Mouse (Mus musculus): ENCODE data around the gene Adamts18.
A peak's percentile ranks its signal among the peaks of the same experiment; 100 is the strongest.
"Not testable (repeated sequence)": the region's sequence is repeated elsewhere in the genome, so short reads cannot be mapped to it uniquely, and the experiment has no call there.

Adamts18 gene

GRCm38 (mm10) chr8:113837570-113837915, 11.0 kb downstream of the Adamts18 start:
- no peak for DNase-seq

GRCm38 (mm10) chr8:113836892-113837569, 11.5 kb downstream of the Adamts18 start:
- no peak for DNase-seq

DNA sequence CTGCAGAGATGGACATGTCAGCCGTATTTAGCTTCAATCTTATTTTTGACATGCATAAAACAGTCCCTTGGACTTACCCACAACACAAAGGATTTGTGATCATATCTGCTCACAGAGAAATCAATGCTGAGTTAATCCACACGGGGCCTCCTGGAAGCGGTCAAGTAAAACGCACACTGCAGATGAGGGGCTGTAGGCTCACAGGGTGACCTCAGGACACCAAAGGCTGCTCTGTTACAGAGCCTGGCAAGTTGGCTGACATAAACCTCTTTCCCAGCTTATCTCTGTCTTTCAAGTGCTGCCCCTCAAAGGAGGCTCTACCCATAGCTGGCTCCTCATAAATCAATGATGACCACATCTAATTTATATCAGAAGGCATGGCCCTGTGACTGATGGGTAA, 14.9 kb downstream of the Adamts18 start:
- no peak for DNase-seq

DNA sequence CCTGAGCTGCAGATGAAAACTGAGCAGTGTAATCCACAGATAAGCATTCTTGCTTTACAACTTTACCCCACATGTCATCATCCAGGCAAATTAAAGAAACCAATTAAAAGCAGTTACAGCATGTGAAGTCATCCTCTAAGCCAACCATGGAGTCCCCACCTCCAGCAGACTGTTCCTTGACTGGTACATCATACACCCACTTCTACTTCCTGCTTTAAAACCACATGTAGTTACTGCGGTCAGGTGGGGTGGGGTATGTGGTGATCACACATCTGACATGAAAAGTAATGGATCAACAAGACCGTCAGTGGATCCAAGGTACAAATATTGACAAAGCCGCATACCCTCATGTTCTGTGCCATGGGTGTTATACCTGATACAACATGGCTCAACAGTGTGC, 21.3 kb downstream of the Adamts18 start:
- no peak for DNase-seq

- DNase-seq: no peak
Measured at GRCm38 (mm10) chr8:113820983-113821587, 27.5 kb downstream of the Adamts18 start.

GRCm38 (mm10) chr8:113813966-113814365, 34.6 kb downstream of the Adamts18 start:
- no peak for DNase-seq

- no peak for DNase-seq
Measured at GRCm38 (mm10) chr8:113811521-113811920, 37.0 kb downstream of the Adamts18 start.

DNA sequence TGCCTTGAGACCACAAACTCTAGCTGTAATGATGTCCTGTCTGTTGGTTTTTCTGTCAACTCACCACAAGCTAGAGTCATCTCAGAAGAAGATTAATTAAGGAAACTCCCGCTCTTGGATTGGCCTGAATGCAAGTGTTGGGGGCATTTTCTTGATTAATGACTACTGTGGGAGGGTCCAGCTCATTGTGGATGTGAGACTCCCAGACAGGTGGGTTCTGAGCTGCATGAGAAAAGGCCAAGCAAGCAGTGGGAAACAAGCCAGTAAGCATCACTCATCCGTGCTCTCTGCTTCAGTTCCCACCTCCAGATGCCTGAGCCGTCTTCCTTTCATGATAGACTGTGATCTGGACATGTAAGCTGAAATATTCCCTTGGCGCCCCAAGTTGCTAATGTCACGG, 38.6 kb downstream of the Adamts18 start:
- no peak for DNase-seq

- no peak for DNase-seq
Measured at GRCm38 (mm10) chr8:113803830-113804611, 44.5 kb downstream of the Adamts18 start.

GRCm38 (mm10) chr8:113801551-113801950, 47.0 kb downstream of the Adamts18 start:
- DNase-seq: no peak

DNA sequence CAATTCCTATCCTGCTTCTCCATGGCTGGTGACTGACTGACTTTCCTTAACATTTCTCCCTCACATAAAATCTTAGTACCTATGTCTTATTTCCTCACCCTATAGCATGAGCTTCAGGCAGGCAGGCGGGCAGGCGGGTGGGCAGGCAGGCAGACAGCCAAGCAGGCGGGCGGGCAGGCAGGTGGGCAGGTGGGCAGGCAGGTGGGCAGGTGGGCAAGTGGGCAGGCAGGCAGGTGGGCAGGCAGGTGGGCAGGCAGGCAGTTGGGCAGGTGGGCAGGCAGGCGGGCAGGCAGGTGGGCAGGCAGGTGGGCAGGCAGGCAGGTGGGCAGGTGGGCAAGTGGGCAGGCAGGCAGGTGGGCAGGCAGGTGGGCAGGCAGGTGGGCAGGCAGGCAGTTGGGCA, 48.0 kb downstream of the Adamts18 start:
- not testable (repeated sequence) for DNase-seq

GRCm38 (mm10) chr8:113799550-113799949, 49.0 kb downstream of the Adamts18 start:
- DNase-seq: no peak

GRCm38 (mm10) chr8:113791856-113792255, 56.7 kb downstream of the Adamts18 start:
- DNase-seq: no peak

DNA sequence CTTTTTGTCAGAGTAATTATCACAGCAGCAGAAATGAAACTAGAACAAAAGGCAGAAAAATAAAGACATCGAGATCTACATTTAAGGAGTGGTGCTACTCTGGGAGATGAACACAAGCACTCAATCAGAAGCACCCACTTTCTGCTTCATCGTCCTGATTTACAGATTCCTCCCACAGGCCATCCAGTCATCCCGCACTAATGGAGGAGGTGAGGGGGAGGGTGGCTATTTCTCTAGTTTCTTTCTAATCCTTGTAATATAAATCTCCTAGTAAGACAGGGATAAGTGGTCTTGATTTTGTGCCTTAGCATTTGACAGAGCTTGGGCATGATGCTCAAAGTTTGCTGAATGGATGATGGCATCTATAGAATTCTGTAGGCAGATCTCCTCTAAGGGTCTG, 57.5 kb downstream of the Adamts18 start:
- no peak for DNase-seq

GRCm38 (mm10) chr8:113783711-113784110, 64.8 kb downstream of the Adamts18 start:
- peak; percentile 19 for DNase-seq

DNA sequence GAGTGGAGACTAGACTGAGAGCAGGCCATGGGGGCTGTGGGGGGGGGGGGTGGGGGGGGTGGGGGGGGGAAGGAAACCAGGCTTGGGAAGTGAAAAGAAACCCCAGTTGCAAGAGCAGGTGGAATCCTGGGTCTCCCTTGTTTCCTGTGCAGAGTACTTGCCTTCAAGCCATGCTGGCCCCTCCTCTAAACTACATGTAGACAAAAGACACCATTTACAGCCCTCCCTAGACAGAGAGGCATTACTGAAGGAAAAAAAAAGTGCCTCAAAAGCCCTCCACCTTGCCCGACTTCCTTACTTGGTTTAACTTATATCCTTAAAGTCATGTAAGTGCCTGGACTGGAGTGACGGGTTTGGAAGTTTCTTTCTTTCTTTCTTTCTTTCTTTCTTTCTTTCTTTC, 67.0 kb downstream of the Adamts18 start:
- DNase-seq: no peak

GRCm38 (mm10) chr8:113775361-113775760, 73.2 kb downstream of the Adamts18 start:
- DNase-seq: no peak

GRCm38 (mm10) chr8:113768861-113769410, 79.6 kb downstream of the Adamts18 start:
- no peak for DNase-seq

GRCm38 (mm10) chr8:113765121-113765520, 83.4 kb downstream of the Adamts18 start:
- no peak for DNase-seq

DNA sequence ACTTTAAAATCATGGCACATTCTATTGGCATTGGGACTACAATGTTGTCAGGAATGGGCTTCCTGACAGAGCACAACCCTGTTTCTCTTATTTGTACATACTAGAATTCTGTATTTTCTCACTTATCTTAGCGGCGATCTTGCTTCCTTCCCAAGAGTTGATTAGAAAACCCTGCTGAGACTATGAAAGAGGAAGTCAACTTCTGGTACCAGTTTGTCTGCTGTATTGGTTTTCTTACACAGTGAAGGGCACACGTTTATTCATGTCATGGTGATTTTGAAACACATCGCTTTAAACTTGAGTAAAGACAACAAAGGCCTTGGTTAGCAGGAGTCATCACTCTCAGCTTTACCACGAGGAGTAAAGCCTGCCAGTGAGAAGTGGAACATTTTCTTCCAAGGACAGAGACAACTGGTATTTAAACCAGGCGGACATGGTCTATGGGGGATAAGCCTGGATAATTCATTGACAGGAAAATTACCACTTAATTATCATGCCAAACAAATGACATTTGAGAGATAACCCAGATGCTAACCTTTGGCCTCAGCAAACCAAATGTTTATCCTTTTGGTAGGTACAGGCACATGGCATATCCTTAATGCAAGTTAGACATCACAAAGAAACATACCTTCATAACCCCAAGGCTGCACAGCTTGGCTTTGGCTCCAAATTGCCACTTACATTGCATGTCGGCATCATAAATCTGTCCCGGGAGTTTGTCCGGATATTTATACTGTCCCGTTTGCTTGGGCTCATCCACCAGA, 84.8 kb downstream of the Adamts18 start:
- DNase-seq: no peak

DNA sequence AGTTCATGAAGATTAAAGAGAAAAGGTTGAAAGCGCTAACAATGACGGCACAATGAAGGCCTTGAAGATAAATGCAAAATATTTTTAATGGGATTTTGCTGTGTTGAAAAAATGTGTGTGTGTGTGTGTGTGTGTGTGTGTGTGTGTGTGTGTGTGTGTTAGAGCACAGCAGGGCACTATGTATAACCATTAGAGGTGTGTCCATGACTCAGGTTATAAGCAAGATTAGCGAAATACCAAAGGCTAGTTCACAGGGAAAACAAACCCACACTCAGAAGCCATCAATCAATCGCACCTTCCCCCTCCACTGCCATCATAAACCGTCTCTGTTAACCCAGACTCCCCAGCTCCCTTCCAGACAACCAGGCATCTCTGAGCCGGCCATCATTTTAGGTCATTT, 86.4 kb downstream of the Adamts18 start:
- DNase-seq: no peak

GRCm38 (mm10) chr8:113755866-113756265, 92.7 kb downstream of the Adamts18 start:
- DNase-seq: no peak

- DNase-seq: no peak
Measured at GRCm38 (mm10) chr8:113753153-113753552, 95.4 kb downstream of the Adamts18 start.
